Mouse (Mus musculus) forebrain, embryonic 16.5 days (tissue): Measurements from ENCODE around the gene Olfr524. TPM values are rescaled to one million over a fixed set of nuclear protein-coding genes. Genes with fewer than 3 reads are reported as not detected.

Source experiments
- ATAC-seq: fragments of 200-750 bp; cut with Nextera tagmentation; 2 replicates; pipeline ENCODE4 v1.8.0; 2017; ENCODE audit warnings: mild to moderate bottlenecking, moderate library complexity
- H3K27ac ChIP-seq: fragments of 300-500 bp; sonication (generic); 2 replicates; pipeline ENCODE4 v1.5.1; 2014; ENCODE audit warnings: low read length, control low read depth
- H3K27me3 ChIP-seq: fragments of 300-500 bp; sonication (generic); replicated peaks from 2 replicates; pipeline ENCODE4 v1.6.1; 2014; ENCODE audit warnings: low read length; ENCODE audit not compliant: control insufficient read depth, insufficient read depth
- H3K36me3 ChIP-seq: fragments of 300-500 bp; sonication (generic); 2 replicates; pipeline ENCODE4 v1.6.1; 2014; ENCODE audit not compliant: control insufficient read depth, insufficient read depth
- H3K4me1 ChIP-seq: fragments of 300-500 bp; sonication (generic); replicated peaks from 2 replicates; pipeline ENCODE4 v1.6.1; 2014; ENCODE audit warnings: low read length; ENCODE audit not compliant: control insufficient read depth, insufficient read depth
- H3K4me2 ChIP-seq: fragments of 300-500 bp; sonication (generic); 2 replicates; pipeline ENCODE4 v1.6.1; 2014; ENCODE audit warnings: mild to moderate bottlenecking, low read length, control low read depth
- H3K4me3 ChIP-seq: fragments of 300-500 bp; sonication (generic); replicated peaks from 2 replicates; pipeline ENCODE4 v1.5.1; 2014; ENCODE audit warnings: mild to moderate bottlenecking, low read length, control low read depth
- H3K9ac ChIP-seq: fragments of 300-500 bp; sonication (generic); replicated peaks from 2 replicates; pipeline ENCODE4 v1.6.1; 2014; ENCODE audit warnings: low read depth, low read length, control low read depth
- H3K9me3 ChIP-seq: fragments of 300-500 bp; sonication (generic); 2 replicates; pipeline ENCODE4 v1.6.1; 2016; ENCODE audit warnings: low read length; ENCODE audit not compliant: control insufficient read depth
- WGBS: fragments of 180-500 bp; shearing (Covaris S2); extraction: QIAGEN DNeasy Blood & Tissue Kit; methylation state at CpG from one replicate; pipeline ENCODE4 v1.1.7; 2014; 5-methylcytosine and 5-hydroxymethylcytosine counted together
- polyA plus RNA-seq: library from polyadenylated mRNA; unstranded; fragments of >200 nt; fragmentation: Nextera tagmentation; extraction: Ambion mirVana; gene quantifications from 2 replicates; pipeline ENCODE4 v1.2.1, GENCODE M21; 2015

Olfr524 gene
- polyA plus RNA-seq, 1 experiment from 2014 or later = not detected

GRCm38 (mm10) chr7:140169386-140169785 is 36.4 kb downstream of the Olfr524 start:
- WGBS = 91% methylated on average over 4 of the region's 4 CpGs
- Histone ChIP-seq H3K27me3 (no peaks in the 10 kb centered on the region), H3K9me3 (0 out of 2 replicates have a peak, but pooled peaks cover 3% of the 10 kb centered on the region), H3K36me3 (no peaks in the 10 kb centered on the region), H3K4me3 (no peak overlapping the region), H3K9ac (no peak overlapping the region), H3K27ac (no peak overlapping the region), H3K4me2 (no peak overlapping the region), H3K4me1 (no peaks in the 10 kb centered on the region)
- ATAC-seq = no peak

GRCm38 (mm10) chr7:140167950-140168349 is 37.8 kb downstream of the Olfr524 start:
- no peak overlapping the region for H3K9ac ChIP-seq
- H3K4me1 ChIP-seq = no peaks in the 10 kb centered on the region
- no peak overlapping the region for H3K27ac ChIP-seq
- H3K4me3 ChIP-seq = no peak overlapping the region
- H3K4me2 ChIP-seq = no peak overlapping the region
- H3K27me3 ChIP-seq = no peaks in the 10 kb centered on the region
- ATAC-seq = no peak
- H3K36me3 ChIP-seq = no peaks in the 10 kb centered on the region
- H3K9me3 ChIP-seq = 0 out of 2 replicates have a peak, but pooled peaks cover 3% of the 10 kb centered on the region
- 50% methylated on average over 1 of the region's 1 CpGs for WGBS

GRCm38 (mm10) chr7:140164664-140165063 is 41.1 kb downstream of the Olfr524 start, which contains the start of gene Olfr522:
TSS of gene Olfr522 (minus strand) at chr7:140164764.
- Histone ChIP-seq H3K4me1 (no peaks in the 10 kb centered on the region), H3K4me2 (no peak within 1 kb of the TSS), H3K27ac (no peak within 1 kb of the TSS), H3K9me3 (no peaks in the 10 kb centered on the region), H3K36me3 (no peaks in the 10 kb centered on the region), H3K9ac (no peak within 1 kb of the TSS), H3K4me3 (no peak within 1 kb of the TSS), H3K27me3 (no peaks in the 10 kb centered on the region)
- 67% methylated on average over 7 of the region's 7 CpGs for WGBS
- no peak for ATAC-seq

GRCm38 (mm10) chr7:140160363-140160762 is 45.4 kb downstream of the Olfr524 start:
- Histone ChIP-seq H3K4me1 (no peaks in the 10 kb centered on the region), H3K4me2 (no peak overlapping the region), H3K9me3 (no peaks in the 10 kb centered on the region), H3K4me3 (no peak overlapping the region), H3K36me3 (no peaks in the 10 kb centered on the region), H3K9ac (no peak overlapping the region), H3K27ac (no peak overlapping the region), H3K27me3 (no peaks in the 10 kb centered on the region)
- no peak for ATAC-seq
- WGBS = 78% methylated on average over 3 of the region's 3 CpGs

GRCm38 (mm10) chr7:140154218-140154927 is 51.4 kb downstream of the Olfr524 start, which contains the start of gene Sprn:
TSS of gene Sprn (minus strand) at chr7:140154877.
- Histone ChIP-seq H3K36me3 (no peaks in the 10 kb centered on the region), H3K27ac (peak within 1 kb of the TSS; percentile 42; the same call in 1 of the 2 replicates), H3K4me2 (peak within 1 kb of the TSS; percentile 67), H3K9ac (peak within 1 kb of the TSS; percentile 70), H3K4me1 (peaks cover 14% of the 10 kb centered on the region), H3K4me3 (peak within 1 kb of the TSS; percentile 50), H3K27me3 (no peaks in the 10 kb centered on the region), H3K9me3 (no peaks in the 10 kb centered on the region)
- WGBS = 2% methylated on average over 28 of the region's 28 CpGs
- peak; percentile 89 for ATAC-seq

- no peak overlapping the region for H3K27ac ChIP-seq
- no peaks in the 10 kb centered on the region for H3K27me3 ChIP-seq
- H3K4me3 ChIP-seq = peak overlapping the region; percentile 50
- H3K9me3 ChIP-seq = no peaks in the 10 kb centered on the region
- H3K9ac ChIP-seq = peak overlapping the region; percentile 70
- peaks cover 14% of the 10 kb centered on the region for H3K4me1 ChIP-seq
- peak overlapping the region; percentile 67 for H3K4me2 ChIP-seq
- H3K36me3 ChIP-seq = no peaks in the 10 kb centered on the region
- peak; percentile 19; the same call in 1 of the 2 replicates for ATAC-seq
- 17% methylated on average over 4 of the region's 4 CpGs for WGBS
Observed at GRCm38 (mm10) chr7:140153829-140154217, 51.9 kb downstream of the Olfr524 start.

GRCm38 (mm10) chr7:140153383-140153782 is 52.4 kb downstream of the Olfr524 start:
- Histone ChIP-seq H3K9ac (peak overlapping the region; percentile 70), H3K4me3 (peak overlapping the region; percentile 50), H3K27ac (no peak overlapping the region), H3K36me3 (no peaks in the 10 kb centered on the region), H3K4me1 (peaks cover 14% of the 10 kb centered on the region), H3K9me3 (no peaks in the 10 kb centered on the region), H3K4me2 (peak overlapping the region; percentile 67), H3K27me3 (no peaks in the 10 kb centered on the region)
- ATAC-seq = peak; percentile 32
- 6% methylated on average over 28 of the region's 28 CpGs for WGBS

Other genes starting within 250 kb of the Olfr524 start
- 0.62 and 0.87 TPM in 2 replicates for gene 6430531B16Rik, start 227.2 kb downstream of the Olfr524 start, polyA plus RNA-seq
- gene Adam8, start 213.4 kb downstream of the Olfr524 start, polyA plus RNA-seq = 3.3 and 4.7 TPM in 2 replicates
- 54.5 and 62.0 TPM in 2 replicates for gene Zfp511, start 169.6 kb downstream of the Olfr524 start, polyA plus RNA-seq
- gene Tubgcp2, start 169.3 kb downstream of the Olfr524 start, polyA plus RNA-seq = 72.7 and 76.3 TPM in 2 replicates
- 0.62 and 1.7 TPM in 2 replicates for gene Msx3, start 156.9 kb downstream of the Olfr524 start, polyA plus RNA-seq
- 116 and 179 TPM in 2 replicates for gene Caly, start 123.4 kb downstream of the Olfr524 start, polyA plus RNA-seq
- not detected in 2 replicates for gene Prap1, start 112.6 kb downstream of the Olfr524 start, polyA plus RNA-seq
- 13.4 and 15.5 TPM in 2 replicates for gene Fuom, start 103.5 kb downstream of the Olfr524 start, polyA plus RNA-seq
- 6.6 and 7.8 TPM in 2 replicates for gene Paox, start 90.2 kb downstream of the Olfr524 start, polyA plus RNA-seq
- gene Echs1, start 89.5 kb downstream of the Olfr524 start, polyA plus RNA-seq = 107 and 119 TPM in 2 replicates
- 34.6 and 36.5 TPM in 2 replicates for gene Mtg1, start 68.4 kb downstream of the Olfr524 start, polyA plus RNA-seq
- gene Sprn, start 51.1 kb downstream of the Olfr524 start, polyA plus RNA-seq = 15.7 and 19.1 TPM in 2 replicates
- gene Olfr522, start 41.2 kb downstream of the Olfr524 start, polyA plus RNA-seq = not detected in 2 replicates
- not detected in 2 replicates for gene Olfr523, start 32.7 kb downstream of the Olfr524 start, polyA plus RNA-seq
- not detected in 2 replicates for gene Cd163l1, start 12.3 kb upstream of the Olfr524 start, polyA plus RNA-seq
- gene 5830411N06Rik, start 41.3 kb upstream of the Olfr524 start, polyA plus RNA-seq = not detected in 2 replicates
- gene Olfr525, start 114.9 kb upstream of the Olfr524 start, polyA plus RNA-seq = not detected in 2 replicates
- gene Olfr527, start 128.1 kb upstream of the Olfr524 start, polyA plus RNA-seq = not detected in 2 replicates
- gene Olfr60, start 155.7 kb upstream of the Olfr524 start, polyA plus RNA-seq = not detected in 2 replicates
- not detected in 2 replicates for gene Olfr530, start 170.4 kb upstream of the Olfr524 start, polyA plus RNA-seq
- gene Olfr531, start 197.0 kb upstream of the Olfr524 start, polyA plus RNA-seq = not detected in 2 replicates
- not detected in 2 replicates for gene Olfr532, start 215.7 kb upstream of the Olfr524 start, polyA plus RNA-seq